Mouse (Mus musculus) lung, postnatal 0 days (tissue): Measurements from ENCODE around the gene Adcy7.

Experiments
- CTCF ChIP-seq: IDR thresholded peaks from 2 replicates; pipeline ENCODE4 v1.5.1; 2016; ENCODE audit warnings: antibody characterized with exemption, mild to moderate bottlenecking
- EP300 ChIP-seq: IDR thresholded peaks from 2 replicates; pipeline ENCODE4 v1.6.1; 2016; ENCODE audit warnings: antibody characterized with exemption, mild to moderate bottlenecking, control low read depth

DNA sequence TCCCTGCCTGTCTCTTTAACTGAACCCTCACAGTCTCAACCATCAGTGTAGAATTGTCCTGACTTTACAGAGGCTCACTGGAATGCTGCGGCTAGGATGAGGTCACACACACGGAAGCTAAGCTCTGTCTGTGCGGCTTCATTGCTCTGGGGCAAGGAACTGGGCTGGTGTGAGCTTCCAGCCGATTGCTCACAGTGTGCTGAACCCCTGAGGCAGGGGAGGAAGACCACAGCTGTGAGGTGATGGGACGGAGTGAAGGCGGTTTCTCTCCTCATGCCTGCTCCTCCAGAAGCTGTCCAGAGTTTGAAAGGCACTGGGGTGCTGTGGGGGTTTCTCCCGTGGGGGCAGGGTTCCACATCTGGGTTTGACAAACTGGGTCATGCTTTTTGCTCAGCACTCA is 12.5 kb downstream of the Adcy7 start:
- TF ChIP-seq EP300 (no peak), CTCF (no peak)
